Mouse (Mus musculus): ENCODE results near the gene Nudcd2.

The Nudcd2 gene

DNA sequence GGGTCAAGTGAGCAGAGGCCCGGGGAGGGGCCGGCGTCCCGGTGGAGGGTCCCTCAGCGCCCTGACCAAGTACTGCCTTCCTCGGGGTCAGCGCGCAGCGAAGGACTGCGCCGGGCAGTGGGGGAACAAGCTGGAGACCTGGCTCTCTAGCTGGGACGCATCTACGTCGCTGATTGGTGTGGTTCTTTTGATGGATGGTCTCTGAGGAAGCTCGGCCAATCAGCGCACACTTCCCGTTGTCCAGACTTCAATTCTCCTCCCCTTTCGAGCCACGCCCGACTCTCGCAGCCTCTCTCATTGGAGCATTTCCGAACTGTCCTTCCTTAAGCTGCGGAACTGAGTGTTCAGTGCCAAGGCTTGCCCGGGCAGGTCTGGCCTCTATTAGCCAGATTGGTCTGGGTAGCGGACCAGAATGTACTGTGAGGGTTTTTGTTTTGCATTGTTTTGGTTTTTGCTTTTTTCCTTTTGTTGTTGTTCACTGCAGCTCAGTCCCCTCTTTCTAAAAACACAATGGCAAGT is 21.7 kb downstream of the Nudcd2 start, which contains the start of gene Ccng1:
TSS of gene Ccng1 (minus strand) at position 203 of the 519 bp plus-strand sequence.
- in situ Hi-C loops (cut with MboI, MseI): no loop called here

DNA sequence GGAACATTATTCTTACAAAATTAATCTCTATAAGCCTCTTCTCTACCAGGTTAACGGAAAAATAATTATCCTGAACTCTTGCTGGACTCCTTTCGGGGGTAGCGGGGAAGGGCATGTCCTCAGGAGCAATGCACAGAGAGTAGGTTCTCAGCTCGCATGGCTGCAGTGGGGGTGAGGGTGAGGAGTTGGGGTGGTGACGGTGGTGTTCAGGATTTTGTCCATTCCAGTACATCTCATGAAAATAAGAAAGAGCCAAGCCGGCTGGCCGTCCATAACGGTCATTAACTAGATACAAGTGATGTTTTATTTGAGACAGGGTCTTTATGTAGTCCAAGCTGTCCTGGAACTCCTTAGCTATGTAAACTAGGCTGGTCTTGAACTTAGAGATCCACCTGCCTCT is 22.5 kb downstream of the Nudcd2 start:
- in situ Hi-C loops (cut with MboI, MseI): no loop called here

DNA sequence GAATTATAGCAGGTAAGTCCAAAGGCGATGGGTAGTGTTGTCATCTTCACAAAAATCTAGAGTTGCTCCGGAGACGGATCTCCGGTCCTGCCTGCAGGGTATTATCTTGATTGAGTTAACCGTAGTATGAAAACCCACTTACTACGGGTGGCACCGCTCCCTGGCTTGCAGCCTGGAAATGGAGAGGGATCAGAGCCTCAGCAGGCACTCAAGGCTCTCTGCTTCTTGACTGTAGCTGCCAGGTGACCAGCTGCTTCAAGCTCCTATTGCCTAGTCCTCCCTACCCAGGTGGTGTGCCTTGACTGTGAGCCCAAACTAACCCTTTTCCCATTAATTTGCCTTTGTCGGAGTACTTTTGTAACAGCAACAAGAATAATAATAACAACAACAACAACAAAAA is 26.4 kb downstream of the Nudcd2 start:
- in situ Hi-C loops (cut with MboI, MseI): no loop called here

DNA sequence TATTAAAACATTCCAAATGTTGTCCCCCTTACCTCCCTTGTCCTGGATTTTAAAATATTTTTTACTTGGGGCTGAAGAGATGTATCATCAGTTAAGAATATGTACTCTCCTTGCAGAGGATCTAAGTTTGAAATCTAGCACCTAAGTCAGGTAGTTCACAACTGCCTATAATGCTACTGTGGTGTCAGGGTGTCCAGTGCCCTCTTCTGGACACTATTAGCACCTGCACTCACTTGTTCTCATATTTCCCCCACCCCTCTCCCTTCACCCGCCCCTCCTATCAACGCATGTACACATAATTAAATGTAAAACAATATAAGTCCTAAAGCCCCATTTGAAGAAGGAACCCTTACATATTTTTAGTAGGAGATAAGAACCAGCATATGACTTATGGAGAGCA is 29.9 kb downstream of the Nudcd2 start:
- in situ Hi-C loops (cut with MboI, MseI): no loop called here

DNA sequence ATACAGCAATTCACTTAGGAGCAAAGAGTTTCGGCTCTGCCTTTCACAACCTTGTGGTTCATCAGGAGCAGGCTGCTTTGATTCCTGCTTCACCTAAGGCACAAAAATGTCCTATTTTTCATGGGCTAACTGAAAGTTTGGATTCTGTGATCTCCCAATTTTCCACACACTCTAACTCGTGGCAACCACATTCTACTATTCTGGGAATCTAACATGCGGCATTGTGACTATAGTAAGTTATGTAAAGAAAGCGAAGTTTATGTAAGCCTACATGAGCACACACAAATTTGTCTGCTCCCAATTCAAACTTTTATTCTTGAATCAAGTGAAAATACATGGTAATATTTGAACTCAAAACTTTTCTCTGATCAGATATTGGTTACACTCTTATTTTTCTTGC is 31.2 kb downstream of the Nudcd2 start:
- in situ Hi-C loops (cut with MboI, MseI): no loop called here

DNA sequence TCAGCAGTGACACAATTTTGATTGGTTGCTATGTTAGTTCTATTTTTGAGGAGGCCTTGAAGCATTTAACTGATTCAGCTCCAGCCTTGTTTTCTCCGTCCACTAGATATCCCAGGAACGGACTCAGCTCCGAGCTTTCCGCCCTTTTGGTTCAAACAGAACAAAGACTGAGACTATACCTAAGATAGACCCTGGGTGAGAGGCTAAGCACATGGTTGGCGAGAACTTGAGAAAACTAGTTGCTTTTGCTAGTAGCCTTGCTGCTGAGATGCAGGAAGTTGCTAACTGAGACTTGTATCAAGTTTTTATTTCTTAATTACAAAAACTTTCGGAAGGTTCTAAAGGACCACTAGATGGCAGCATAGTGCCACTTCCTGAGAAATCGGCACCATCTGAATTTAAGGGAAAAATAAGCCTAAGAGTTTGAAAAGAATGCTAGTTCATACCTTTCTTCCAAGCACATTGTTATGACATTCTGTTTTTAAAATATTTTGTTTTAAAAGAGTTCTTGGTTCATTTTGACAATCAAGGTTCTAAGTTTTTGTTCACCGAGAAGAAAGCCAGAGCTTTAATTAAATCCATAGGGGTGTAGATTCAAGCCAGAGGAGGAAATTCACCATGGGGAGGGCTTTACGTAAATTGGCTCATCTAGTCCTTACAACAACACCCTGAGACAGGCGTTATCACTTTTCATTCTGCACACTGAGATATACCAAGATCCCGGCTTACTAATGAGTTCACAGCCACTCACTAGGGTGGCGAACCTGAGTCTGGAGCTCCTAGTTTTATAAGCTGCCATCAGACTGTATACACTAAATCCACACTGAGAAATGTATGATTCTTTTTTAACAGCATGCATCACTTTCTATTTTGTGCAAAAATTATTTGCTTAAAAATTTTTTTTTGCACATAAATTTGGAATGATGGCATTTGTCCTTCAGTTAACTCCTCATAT is 42.1 kb downstream of the Nudcd2 start:
- in situ Hi-C loops (cut with MboI, MseI): no loop called here

DNA sequence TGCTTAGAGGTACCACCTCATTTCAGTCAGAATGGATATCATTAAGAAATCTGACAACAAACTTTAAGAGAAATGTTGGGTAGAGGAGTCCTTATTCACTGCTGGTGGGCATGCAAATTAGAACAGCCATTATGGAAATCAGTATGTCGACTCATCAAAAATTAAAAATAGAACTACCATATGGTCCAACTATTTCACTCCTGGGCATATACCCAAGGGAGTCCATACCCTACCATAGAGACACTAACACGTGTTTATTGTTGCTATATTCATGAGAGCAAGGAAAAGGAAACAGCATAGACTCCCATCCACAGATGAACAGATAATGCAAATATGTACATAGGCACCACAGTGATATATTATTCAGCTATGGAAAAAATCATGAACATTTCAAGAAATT is 48.4 kb downstream of the Nudcd2 start:
- in situ Hi-C loops (cut with MboI, MseI): no loop called here

DNA sequence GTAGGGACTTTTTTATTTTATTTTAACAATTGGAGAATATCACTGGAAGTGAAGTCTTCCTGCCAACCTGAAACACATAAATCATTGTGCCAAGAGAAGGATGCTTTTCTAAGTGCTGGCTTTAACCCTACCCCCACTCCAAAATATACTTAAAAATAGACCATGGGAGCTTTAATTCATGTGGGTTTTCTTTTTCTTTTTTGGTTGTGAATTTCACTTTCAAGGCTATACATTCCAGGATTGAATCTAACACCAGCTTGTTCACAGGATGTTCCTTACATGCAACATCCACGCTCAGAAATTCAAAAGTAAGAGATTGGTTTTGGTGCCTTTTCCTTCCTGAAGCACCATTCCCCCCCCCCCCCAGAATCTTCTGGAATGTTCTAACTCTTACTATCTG is 49.9 kb downstream of the Nudcd2 start:
- in situ Hi-C loops (cut with MboI, MseI): no loop called here

DNA sequence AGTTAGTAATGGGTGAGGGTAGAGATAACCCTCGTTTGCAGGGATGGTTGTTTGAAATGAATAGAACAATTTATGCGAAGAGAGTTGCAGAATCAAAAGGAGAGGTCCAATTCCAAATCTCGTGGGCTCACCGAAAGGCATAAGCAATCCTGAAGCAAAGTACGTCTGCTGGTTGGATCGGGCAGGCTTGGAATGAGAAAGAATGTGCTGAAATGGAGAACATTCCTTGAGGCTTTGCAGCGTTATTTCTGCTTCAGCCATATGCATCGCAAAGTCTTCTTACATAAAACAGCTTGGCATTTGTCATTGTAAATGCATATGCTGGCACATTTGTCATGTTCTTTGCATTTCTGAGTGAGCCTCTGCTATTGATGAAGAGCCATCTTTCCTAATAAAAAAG is 50.9 kb downstream of the Nudcd2 start:
- in situ Hi-C loops (cut with MboI, MseI): no loop called here

DNA sequence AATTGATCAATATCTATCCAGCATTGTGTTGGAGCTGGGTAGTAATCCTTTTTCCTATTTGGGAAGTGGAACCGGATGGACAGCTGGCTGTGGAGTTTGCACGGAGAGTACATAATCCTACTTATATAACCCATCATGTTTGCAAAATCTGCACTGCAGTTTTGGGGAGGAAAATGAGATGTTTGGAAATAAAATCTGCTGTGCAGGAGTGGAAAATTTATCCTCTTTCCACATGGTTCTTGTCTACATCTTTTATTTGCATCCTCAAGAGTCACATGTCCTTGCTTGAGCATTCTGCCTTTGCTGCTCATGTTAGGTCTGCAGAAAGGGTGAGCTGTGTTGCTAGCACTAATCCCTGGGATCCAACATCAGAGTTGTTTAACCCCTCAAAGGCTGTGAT is 53.4 kb downstream of the Nudcd2 start:
- in situ Hi-C loops (cut with MboI, MseI): no loop called here
